Mouse (Mus musculus) T-cell, adult 2 months (primary cell): ENCODE data around the gene Nat8f6.
"Not testable (repeated sequence)": the region's sequence is repeated elsewhere in the genome, so short reads cannot be mapped to it uniquely, and the experiment has no call there.

Source experiments
- DNase-seq: peaks from one replicate; pipeline ENCODE4 v3.0.0; 2022; ENCODE audit warnings: low spot score

Gene Nat8f6

GRCm38 (mm10) chr6:85820837-85821236 lies at the start of gene Nat8f6, which contains the start of gene Nat8f5:
Nat8f6 (minus strand) TSS chr6:85820954.
Nat8f5 (minus strand) TSS chr6:85820972.
- no peak for DNase-seq

- not testable (repeated sequence) for DNase-seq
Observed at GRCm38 (mm10) chr6:85869006-85869405, 48.3 kb upstream of the Nat8f6 start, which contains the start of gene Nat8f2. Nat8f2 (minus strand) TSS chr6:85869158.

GRCm38 (mm10) chr6:85867726-85868690 lies 47.3 kb upstream of the Nat8f6 start:
- DNase-seq: no peak

GRCm38 (mm10) chr6:85866995-85867394 lies 46.2 kb upstream of the Nat8f6 start:
- DNase-seq: not testable (repeated sequence)

- not testable (repeated sequence) for DNase-seq
Observed at GRCm38 (mm10) chr6:85866166-85866565, 45.4 kb upstream of the Nat8f6 start.

- not testable (repeated sequence) for DNase-seq
Observed at GRCm38 (mm10) chr6:85864900-85865639, 44.3 kb upstream of the Nat8f6 start.

GRCm38 (mm10) chr6:85863840-85864239 lies 43.1 kb upstream of the Nat8f6 start:
- DNase-seq: no peak

GRCm38 (mm10) chr6:85863136-85863535 lies 42.4 kb upstream of the Nat8f6 start:
- DNase-seq: no peak

GRCm38 (mm10) chr6:85862565-85862964 lies 41.8 kb upstream of the Nat8f6 start:
- DNase-seq: no peak

- no peak for DNase-seq
Observed at GRCm38 (mm10) chr6:85861247-85861646, 40.5 kb upstream of the Nat8f6 start.

GRCm38 (mm10) chr6:85856194-85856678 lies 35.5 kb upstream of the Nat8f6 start:
- no peak for DNase-seq

GRCm38 (mm10) chr6:85853481-85853880 lies 32.7 kb upstream of the Nat8f6 start:
- no peak for DNase-seq

- DNase-seq: no peak
Observed at GRCm38 (mm10) chr6:85851062-85851773, 30.5 kb upstream of the Nat8f6 start.

- no peak for DNase-seq
Observed at GRCm38 (mm10) chr6:85849240-85849639, 28.5 kb upstream of the Nat8f6 start.

- no peak for DNase-seq
Observed at GRCm38 (mm10) chr6:85848140-85848539, 27.4 kb upstream of the Nat8f6 start.

- DNase-seq: no peak
Observed at GRCm38 (mm10) chr6:85846921-85847320, 26.2 kb upstream of the Nat8f6 start.

GRCm38 (mm10) chr6:85843677-85844458 lies 23.1 kb upstream of the Nat8f6 start:
- not testable (repeated sequence) for DNase-seq

- no peak for DNase-seq
Observed at GRCm38 (mm10) chr6:85839982-85840381, 19.2 kb upstream of the Nat8f6 start.

GRCm38 (mm10) chr6:85838674-85839073 lies 17.9 kb upstream of the Nat8f6 start:
- no peak for DNase-seq

- DNase-seq: not testable (repeated sequence)
Observed at GRCm38 (mm10) chr6:85837307-85837706, 16.6 kb upstream of the Nat8f6 start.

- DNase-seq: not testable (repeated sequence)
Observed at GRCm38 (mm10) chr6:85836827-85837226, 16.1 kb upstream of the Nat8f6 start.
